Mouse (Mus musculus) urinary bladder, postnatal 36 days (tissue): ENCODE results near the gene Cs.

Experiments
- DNase-seq, 2 experiments: peaks; one replicate each; pipeline ENCODE4 v3.0.0; 2022; ENCODE audit warnings: low spot score in 2 of 2, mixed read lengths in 1 of 2

The Cs gene

GRCm38 (mm10) chr10:128337306-128338181 lies at the start of gene Cs:
TSS of gene Cs (plus strand) at chr10:128337734.
- peak; percentile 95 for DNase-seq

DNA sequence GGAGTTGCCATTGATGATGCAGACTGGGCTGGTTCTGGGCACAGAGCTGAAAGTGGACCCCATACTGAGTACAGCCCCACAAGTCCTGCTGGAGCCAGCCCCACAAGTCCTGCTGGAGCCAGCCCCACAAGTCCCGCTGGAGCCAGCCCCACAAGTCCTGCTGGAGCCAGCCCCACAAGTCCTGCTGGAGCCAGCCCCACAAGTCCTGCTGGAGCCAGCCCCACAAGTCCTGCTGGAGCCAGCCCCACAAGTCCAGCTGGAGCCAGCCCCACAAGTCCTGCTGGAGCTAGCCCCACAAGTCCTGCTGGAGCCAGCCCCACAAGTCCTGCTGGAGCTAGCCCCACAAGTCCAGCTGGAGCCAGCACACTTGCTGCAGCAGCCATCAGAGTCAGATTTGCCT lies 46.9 kb upstream of the Cs start:
- DNase-seq = peak in 1 of 2 experiments; percentile 35

DNA sequence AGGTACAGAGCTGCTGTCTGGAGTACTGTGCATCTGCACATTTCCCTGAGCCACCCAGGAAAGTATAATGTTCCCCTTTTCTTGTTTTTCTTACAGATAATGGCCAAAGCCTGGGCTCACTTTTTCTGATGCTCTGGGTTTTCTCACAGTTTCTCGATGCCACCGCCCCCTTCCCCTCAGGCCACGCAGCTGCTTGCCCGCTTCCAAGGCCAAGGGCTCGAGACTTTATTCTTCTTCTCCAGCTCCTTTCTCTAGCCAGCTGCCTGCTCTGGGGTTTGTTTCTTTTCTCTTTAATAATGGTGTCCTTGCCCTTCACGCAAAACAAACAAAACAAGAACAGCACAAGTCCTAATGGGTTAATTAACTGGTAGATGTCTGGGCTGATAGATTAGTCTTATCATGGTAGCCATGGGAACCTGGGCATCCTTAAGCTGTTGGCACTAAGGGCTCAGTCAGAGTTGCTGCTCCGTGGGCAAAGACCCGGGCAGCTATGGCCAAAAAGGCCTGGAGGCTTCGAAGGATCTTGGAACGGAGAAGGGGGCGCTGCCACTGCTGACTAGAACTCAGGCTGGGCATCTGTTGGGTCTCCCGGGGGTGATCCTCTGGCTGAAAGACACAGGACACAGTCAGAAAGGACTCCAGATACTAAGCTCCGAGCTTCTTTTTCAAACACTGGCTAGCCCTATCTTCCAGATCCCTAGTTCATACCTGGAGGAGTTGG lies 41.0 kb upstream of the Cs start:
- DNase-seq = no peak

- no peak for DNase-seq
Measured at GRCm38 (mm10) chr10:128297221-128297620, 40.3 kb upstream of the Cs start.

DNA sequence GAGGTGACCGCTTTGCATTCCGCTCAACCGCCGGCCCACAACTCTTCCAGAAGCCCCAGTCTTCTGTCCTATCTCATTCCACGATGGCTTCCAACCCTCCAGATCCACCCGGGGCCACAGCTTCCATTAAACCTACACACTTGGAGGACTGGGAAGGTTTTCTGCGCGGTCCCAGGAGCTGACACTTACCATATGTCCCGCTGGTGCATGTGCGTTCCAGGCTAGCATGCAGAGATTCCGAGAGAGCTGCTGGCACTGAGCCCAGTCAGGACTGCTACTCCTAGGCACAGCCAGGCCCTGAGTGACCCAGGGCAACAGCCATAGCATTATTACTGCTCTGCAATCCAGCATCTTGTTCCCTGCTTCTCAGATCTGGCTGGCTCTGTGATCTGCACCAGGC lies 39.9 kb upstream of the Cs start:
- DNase-seq = no peak

- DNase-seq = no peak
Measured at GRCm38 (mm10) chr10:128298243-128298642, 39.3 kb upstream of the Cs start.

- no peak for DNase-seq
Measured at GRCm38 (mm10) chr10:128298702-128299171, 38.8 kb upstream of the Cs start, which contains the start of gene Il23a. TSS of gene Il23a (minus strand) at chr10:128298752.

DNA sequence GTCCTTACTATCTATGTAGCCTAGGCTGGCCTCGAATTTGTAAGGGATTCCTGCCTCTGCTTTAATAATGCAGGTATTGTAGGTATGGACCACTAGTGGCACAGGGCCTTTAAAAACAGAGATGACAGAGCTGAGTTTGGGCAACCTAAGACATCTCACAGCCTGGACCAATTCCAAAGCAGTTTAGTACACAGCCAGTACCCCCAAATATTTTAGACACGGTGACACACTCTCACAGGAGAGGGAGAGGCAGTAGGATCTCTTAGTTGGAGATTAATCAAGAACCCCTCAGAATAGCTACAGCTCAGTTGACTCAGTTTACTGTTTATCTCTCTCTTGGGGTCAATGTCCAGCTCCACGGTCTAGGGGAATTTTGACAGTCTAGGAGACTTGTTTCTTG lies 35.2 kb upstream of the Cs start:
- no peak for DNase-seq

DNA sequence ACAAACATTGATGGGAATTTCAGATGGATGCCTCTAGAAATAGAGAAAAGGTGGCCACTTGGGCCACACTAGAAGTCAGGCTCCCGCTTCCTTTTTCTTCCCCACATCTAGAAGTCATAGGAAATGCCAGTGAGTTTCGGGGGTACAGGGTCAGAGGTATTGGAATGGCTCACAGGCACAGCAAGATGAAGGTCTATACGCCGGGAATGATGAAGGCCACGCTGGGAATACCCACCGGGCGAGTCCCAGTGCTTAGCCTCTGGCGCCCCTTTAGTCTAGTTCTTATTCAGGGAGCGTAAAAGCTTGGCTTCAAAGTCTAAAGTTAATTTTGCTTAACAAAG lies 34.8 kb upstream of the Cs start:
- no peak for DNase-seq

- peak; percentile 100 for DNase-seq
Measured at GRCm38 (mm10) chr10:128303126-128304021, 34.2 kb upstream of the Cs start, which contains the start of gene Pan2. TSS of gene Pan2 (plus strand) at chr10:128303335.

DNA sequence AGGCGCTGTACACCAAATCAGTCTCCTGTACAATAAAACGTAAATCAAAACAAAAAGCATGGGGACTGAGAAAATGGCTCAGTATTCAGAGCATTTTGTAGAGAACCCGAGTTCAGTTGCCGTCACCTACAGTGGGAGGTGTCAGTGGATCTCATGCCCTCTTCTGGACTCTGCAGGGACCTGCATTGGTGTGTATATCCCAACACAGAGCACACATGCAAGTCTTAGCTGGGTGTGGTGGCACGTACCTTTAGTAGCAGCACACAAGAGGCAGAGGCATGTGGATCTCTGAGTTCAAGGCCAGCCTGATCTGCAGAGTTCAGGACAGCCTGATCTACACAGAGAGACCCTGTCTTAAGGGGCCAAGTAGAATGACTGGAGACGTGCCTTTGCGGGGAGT lies 27.9 kb upstream of the Cs start:
- DNase-seq = no peak

DNA sequence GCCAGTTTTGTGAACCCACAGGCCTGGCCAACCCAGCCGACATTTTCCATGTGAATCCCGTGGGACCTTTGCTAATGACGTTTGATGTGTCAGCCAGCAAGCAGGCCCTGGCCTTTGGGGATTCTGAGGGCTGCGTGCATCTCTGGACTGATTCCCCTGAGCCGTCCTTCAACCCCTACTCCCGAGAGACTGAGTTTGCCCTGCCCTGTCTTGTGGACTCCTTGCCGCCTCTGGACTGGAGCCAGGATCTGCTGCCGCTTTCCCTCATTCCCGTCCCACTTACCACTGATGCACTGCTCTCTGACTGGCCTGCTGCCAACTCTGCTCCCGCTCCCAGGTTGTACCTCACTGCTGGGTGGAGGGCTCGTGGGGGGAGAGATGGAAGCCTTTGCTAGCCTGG lies 27.4 kb upstream of the Cs start:
- peak in 1 of 2 experiments; percentile 25 for DNase-seq

GRCm38 (mm10) chr10:128310902-128311301 lies 26.6 kb upstream of the Cs start:
- DNase-seq = no peak

- DNase-seq = no peak
Measured at GRCm38 (mm10) chr10:128315578-128315977, 22.0 kb upstream of the Cs start.

- no peak for DNase-seq
Measured at GRCm38 (mm10) chr10:128321641-128322040, 15.9 kb upstream of the Cs start.

DNA sequence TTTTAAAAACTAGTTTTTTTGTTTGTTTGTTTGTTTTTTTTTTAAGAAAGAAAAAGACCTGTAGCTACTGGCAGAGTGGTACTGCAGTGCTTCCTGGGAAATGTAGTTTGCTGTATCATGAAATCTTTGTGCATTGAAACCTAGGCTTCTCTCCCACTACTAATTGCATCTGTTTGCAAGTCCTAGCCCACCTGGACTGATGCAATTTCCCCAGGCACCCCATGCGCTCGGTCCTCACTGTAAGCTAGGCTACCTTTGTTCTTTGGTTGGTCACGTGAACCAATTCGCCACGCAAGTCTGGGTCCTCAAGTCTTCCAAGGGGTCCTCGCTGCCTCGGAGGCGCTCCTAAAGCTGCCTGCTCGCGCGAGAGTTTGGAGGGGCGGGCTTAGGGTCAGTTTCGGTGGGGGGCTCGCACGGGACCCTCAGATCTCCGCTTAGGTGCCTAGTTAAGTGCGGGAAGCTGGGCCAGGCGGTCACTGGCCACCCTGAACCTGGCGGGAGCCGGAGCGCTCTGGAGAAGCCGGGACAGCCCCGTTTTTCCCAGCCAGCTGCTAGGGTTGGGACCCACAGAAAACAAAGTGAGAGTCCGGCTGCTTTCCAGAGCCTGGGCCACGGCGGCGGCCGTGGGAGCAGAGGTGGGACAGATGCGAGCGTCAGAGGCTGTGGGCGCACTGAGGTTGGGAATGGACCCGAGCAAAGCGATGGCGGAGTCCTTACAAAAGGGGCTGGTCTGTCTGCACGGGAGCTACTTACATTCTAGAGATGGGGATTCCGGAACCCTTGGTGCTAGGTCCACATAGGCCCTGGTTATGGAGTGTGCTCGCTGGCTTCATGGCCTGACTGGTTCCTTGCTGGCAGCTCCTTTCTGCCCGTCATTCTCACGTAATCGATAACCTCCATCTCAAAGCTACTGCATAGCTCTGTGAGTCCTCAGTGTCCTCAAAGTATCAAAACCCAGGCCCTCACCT lies 15.1 kb upstream of the Cs start, which contains the start of gene Cnpy2:
TSS of gene Cnpy2 (plus strand) at position 319 of the 968 bp plus-strand sequence.
- peak; percentile 79 to 84 for DNase-seq

GRCm38 (mm10) chr10:128323516-128323915 lies 14.0 kb upstream of the Cs start:
- no peak for DNase-seq

- DNase-seq = no peak
Measured at GRCm38 (mm10) chr10:128326825-128327224, 10.7 kb upstream of the Cs start.

GRCm38 (mm10) chr10:128327610-128328009 lies 9.9 kb upstream of the Cs start:
- no peak for DNase-seq
